Mouse (Mus musculus): ENCODE measurements around the gene Cdk5rap2.

Gene Cdk5rap2

GRCm38 (mm10) chr4:70259726-70260418, 150.4 kb downstream of the Cdk5rap2 start:
- peak; percentile 68 to 77 for DNase-seq

- no peak for DNase-seq
These were observed 151.4 kb downstream of the Cdk5rap2 start for GRCm38 (mm10) chr4:70258826-70259225.

DNA sequence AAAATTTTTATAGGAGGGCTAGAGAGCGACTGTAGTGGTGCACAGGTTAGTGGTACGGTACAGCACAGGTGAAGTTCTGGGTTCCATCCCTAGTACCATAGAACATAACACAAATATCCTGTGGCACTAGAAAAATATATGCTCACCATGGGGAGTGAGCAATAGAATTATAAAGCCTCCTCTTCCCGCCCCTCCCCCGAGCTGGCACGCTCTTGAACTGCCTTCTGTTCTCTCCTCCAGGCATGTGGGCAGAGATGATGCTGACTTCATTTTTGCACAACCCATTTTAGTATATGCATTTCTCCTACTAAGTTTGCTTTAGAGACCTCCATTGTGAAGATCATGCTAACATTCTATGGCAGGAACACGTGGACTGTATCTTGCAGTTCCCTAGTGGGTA, 152.0 kb downstream of the Cdk5rap2 start:
- DNase-seq = peak; percentile 53 to 71

DNA sequence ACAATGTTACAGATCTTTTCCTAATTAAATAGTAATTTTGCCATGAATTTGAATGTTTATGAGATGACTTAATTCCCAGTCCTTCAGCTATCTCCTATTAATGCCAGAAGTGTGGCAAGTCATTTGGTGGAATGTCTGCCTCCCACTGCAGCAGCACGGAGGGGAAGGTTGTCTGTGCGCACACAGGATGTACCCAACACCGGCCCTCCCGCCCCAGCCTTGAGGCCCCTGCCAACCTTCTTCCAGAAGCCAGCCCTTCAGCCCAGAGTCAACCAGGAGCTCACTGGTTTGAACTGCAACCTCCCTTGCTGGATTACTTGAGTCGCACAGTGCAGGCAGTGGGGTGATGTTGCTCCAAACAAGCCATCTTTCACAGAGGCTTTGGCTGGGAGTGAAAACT, 158.5 kb downstream of the Cdk5rap2 start:
- no peak for DNase-seq

GRCm38 (mm10) chr4:70245706-70246105, 164.5 kb downstream of the Cdk5rap2 start:
- no peak for DNase-seq

- no peak for DNase-seq
These were observed 166.6 kb downstream of the Cdk5rap2 start for GRCm38 (mm10) chr4:70243561-70244120.

DNA sequence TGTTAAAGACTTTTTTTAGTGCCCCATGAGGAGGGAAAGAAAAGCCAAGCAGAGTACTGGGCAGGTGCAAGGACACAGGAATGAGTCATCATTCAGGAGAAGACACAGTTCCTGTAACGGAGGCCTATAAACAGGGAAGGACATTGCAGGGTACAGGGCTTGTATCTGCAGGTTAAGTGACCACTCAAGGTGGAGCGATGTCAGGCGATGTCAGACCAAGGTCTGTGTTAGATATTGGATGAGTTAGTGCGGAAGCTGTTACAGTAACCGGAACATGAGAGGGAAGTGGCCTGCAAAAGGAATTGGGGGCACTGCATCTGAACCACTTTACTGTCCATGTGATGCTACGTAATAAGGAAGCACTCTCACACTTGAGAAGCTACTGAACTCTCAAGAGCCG, 170.5 kb downstream of the Cdk5rap2 start:
- DNase-seq = no peak

- DNase-seq = no peak
These were observed 171.4 kb downstream of the Cdk5rap2 start for GRCm38 (mm10) chr4:70238862-70239261.

GRCm38 (mm10) chr4:70232383-70232782, 177.9 kb downstream of the Cdk5rap2 start:
- DNase-seq = no peak

GRCm38 (mm10) chr4:70229874-70230273, 180.4 kb downstream of the Cdk5rap2 start:
- DNase-seq = no peak

GRCm38 (mm10) chr4:70228350-70228749, 181.9 kb downstream of the Cdk5rap2 start:
- DNase-seq = no peak

DNA sequence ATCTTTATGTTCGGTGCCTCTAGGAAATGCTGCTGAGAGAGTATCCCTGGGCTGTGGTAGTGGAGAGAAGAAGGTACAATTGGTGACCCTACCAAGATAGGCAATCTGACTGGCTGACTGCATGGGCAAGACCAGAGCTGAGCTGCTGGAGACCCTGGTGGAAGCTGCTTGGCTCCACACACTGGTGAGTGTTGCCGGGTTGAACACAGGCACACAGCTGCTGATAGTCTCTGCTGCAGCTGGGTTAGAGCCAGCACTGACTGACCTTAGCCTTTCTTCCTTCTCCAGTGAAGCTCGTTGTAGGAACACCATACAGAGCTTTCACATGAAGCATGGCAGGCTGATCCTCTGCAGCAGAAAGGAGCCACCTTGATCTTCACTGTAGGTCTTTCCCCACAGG, 182.6 kb downstream of the Cdk5rap2 start:
- no peak for DNase-seq

GRCm38 (mm10) chr4:70224503-70224902, 185.7 kb downstream of the Cdk5rap2 start:
- DNase-seq = no peak

GRCm38 (mm10) chr4:70221878-70222277, 188.4 kb downstream of the Cdk5rap2 start:
- DNase-seq = no peak

GRCm38 (mm10) chr4:70221370-70221769, 188.9 kb downstream of the Cdk5rap2 start:
- DNase-seq = no peak

DNA sequence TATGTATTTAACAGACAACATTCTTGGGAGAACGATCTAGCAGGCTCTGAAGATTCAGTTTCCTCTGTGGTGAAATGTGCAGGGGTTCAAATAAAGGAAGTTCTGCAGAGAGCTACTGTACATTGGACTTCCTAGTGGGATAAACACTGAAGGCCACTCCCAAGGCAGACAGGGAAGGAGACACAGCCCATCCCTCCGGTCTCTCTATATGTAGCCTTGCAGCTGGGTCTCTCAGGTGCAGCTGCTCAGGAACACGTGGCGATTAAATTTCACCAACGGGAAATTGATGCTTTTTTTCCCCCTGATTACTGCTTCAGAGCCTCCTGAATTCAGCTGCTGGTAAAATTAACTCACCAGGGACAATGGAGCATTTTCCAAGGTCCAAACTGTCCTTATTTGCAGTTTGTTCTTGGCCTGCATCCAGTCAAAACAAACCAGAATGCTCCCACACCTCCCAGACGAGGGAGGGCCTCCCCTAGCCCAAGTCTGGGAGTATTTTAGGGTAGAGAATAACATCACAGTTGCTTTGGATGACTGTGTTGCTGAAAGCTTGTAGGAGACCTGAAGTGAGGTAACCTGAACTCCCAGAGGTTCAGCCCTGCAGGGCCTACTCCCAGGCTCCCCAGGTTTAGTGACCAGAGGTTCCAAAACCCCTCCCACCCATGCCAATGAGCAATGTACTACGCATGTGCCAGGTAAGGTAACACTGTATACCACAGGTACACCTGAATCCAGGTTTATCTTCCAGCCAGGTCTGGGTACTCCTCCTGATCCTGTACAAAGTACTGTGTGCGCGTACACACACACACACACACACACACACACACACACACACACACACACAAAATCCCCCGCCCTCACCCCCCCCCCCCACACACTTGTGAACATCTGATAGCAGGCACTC, 189.7 kb downstream of the Cdk5rap2 start:
- no peak for DNase-seq

DNA sequence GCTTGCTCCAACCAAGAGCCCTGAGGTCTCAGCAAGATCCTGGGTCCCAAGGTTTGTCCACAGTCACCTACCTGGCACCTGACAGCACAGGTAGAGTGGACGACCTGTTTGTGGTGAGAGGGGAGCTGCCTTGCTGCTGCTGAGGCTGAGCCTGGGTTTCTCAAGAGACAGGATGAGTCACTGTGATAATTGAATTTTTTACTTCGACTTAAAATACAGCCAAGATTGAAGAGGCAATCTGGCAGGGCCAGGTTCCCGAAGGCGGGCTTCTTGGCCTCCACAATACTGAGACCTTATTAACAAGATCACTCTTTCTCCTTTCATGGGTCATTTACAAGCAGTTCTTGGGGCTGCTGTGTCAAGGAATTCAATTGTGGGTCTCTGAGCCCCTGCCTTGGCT, 190.5 kb downstream of the Cdk5rap2 start:
- DNase-seq = peak in 1 of 2 experiments; percentile 22

- DNase-seq = no peak
These were observed 224.3 kb downstream of the Cdk5rap2 start for GRCm38 (mm10) chr4:70185971-70186370.
